Mouse (Mus musculus) kidney, adult 18-20 months (tissue): Measurements from ENCODE around the gene Orai1.
"Not testable (repeated sequence)": the region's sequence is repeated elsewhere in the genome, so short reads cannot be mapped to it uniquely, and the experiment has no call there.

Experiments used
- DNase-seq: peaks from one replicate; pipeline ENCODE4 v3.0.0; 2021

Orai1 gene

DNA sequence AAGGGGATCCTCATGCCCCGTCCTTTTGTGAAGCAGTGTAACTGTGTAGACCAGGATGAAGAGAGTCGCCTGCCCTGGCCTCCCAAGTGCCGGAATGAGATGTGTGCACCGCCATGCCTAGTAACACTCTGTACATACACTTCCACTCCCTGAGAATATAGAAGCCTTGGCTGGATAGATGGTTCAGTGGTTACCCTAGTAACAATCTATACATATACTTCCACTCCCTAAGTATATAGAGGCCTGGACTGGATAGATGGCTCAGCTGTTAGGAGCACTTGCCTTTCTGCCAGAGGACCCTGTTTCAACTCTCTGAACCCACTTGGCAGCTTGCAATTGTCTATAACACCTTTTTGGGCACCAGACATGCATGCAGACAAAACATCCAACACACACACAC, 20.2 kb downstream of the Orai1 start:
- no peak for DNase-seq

DNA sequence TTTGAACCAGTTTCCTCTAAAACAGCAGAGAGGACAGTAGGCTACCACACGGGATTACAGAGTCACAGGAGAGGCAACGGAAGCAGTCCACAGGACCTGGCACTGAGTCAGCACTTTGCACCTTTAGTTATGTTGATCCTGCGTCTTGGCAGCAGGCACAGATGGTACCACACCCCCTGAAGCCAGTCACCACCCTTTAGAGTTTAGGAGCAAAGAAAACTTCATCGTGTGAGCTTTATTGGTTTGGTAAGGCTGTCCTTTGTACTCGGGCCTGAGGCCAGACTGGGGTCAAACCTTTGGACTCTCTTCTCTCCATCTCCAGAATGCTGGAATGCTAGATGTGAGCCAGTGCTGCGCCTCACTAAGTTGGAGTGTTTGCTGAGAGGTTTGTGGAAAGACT, 20.7 kb downstream of the Orai1 start:
- peak; percentile 81 for DNase-seq

DNA sequence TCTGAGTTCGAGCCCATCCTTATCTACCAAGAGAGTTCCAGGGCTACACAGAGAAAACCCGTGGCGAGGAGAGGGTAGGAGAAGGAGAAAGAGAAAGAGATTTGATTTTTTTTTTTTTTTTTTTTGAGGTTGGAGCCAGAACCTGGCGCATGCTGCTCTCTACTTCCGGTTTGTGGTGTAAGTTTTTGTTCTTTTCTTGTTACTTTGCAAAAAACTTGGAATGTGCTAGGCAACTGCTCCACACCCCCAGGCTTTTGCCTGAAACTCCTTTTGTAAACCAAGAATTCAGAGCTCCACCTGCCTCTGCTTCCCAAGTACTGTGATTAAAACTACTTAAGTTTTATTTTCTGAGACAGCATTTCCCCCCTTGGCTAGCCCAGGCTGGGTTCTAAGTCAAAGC, 23.2 kb downstream of the Orai1 start:
- no peak for DNase-seq

DNA sequence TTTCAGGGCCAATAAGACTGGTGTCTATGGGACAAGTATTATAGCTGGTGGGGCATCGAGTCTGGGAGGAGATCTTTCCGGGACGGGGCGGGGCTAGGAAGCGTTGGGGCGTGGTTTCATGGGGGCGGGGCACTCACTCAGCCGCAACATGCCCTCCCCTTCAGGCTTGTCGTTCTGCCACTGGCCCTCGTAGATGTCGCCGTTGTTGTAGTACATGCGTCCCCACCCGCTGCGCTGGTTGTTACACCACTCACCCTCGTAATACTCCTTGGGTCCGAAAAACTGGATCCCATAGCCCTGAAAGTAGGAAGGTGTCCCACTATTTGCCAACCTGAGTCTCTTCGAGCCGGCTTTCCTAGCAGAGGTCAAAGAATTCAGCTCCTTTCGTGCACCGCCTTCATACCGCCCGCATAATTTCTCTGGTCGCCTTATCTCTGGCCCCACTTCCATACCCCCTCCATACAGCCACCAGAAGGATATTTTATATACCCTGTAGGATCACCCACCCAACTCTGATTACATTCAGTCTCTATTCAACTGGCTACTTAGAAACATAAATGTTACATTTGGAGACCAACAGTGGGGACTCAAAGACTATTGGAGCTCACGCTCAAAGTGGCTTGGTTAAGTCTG, 24.4 kb downstream of the Orai1 start:
- peak; percentile 85 for DNase-seq

DNA sequence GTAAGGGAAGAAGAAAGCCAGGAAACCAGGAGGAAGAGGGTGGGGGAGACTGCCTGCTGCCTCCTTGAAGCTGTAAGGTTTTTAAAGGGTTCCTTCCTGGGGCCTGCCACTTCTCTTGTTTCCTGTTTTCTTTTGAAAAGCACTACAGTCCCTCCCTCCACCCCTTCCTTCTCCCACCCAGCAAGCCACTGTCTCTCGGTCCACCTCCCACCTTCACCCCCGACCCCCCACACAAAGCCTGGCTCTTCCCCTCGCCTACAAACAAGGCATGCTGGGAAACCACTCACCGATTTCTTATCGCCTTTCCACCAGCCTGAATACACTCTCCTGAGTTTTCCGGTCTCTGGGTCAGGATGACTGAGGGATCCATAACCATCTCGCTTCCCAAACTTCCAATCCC, 25.9 kb downstream of the Orai1 start:
- DNase-seq, result no peak

DNA sequence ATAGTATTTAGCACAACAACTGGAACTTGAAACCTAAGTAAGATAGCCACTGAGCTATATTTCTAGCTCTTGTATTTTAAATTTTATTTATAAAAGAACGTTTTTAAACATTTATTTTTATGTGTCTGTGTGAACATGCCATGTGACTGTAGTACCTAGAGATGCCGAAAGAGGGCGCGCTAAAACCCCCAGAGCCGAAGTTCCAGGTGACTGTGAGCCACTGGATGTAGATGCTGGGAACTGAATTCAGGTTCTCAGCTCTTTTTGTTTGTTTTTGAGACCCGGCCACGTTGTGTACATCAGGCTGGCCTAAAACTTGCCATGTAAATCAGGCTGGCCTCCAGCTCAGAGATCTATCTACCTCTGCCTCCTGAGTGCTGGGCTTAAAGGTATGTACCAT, 29.0 kb downstream of the Orai1 start:
- DNase-seq, result no peak

DNA sequence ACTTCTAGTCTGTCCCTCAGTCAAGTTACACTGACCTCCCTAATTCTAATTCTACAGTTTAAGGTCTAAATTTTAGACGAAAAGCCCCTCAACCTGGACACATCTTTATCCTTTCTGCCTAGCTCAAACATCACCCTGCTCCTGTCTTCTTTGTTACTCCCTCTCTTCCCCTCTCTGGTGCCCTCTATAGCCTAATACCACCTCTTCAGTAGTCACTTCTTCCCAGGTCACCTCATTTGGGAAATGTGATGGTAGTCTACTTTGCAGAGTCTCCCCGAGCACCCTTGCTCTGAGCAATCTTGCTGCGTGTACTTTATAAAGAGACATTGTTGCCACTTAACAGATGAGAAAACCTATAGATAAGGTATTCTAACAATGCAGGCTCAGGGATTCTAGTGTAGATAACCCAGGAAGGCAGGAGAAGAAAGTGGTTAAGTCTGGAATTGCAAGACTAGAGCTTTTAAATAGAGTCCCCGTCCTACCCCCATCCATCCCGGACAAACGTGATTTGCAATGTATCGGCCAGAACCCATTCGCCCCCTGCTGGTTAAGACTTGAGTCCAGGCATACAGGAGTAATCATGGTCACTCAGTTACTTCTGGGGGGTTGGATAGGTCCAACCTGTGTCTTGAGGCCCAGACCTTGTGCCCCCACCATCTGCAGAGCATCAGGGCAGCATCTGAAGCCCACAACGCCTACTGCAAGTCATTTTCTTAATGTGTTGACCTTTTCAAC, 30.9 kb downstream of the Orai1 start:
- DNase-seq, result peak; percentile 76

DNA sequence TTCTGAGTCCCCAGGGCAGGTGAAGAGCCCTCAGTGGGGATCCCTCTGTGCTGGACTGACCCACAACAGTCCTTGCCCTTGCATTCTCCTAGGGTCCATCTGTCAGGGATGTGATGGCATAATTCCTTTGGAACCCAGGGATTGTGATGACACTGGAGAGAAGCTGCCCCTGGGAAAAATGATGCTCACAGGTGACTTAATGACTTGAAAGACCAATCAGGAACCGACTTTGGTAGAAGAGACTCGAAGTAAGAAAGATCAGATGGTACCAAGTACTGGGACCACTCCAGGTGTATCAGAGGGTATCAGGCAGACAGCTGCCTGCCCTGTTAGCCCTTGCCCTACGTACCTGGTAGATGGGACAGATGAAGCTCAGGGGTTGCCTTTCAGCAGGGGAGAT, 32.0 kb downstream of the Orai1 start, which contains the start of gene Morn3:
Gene Morn3 (minus strand): TSS at position 101 of the 400 bp plus-strand sequence.
- DNase-seq, result no peak

DNA sequence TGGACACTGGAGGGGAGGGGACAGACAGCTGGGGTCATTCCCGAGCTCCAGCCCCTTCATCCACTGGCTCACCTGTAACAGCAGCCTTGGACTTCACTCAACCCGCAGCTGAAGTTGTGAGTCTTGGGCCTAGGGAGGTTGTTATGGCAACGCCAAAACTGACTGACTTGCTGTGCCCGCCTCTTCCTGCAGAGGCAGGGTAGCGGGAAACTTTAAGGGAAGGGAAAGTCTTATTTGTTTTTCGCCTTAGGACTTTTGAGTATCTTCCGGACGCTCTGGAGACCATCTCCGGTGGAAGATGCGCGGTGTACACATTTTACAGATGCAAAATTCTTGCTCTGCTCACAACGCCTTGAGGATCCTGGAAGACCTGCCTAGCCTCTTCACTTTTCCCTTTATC, 34.4 kb downstream of the Orai1 start:
- DNase-seq, result no peak

DNA sequence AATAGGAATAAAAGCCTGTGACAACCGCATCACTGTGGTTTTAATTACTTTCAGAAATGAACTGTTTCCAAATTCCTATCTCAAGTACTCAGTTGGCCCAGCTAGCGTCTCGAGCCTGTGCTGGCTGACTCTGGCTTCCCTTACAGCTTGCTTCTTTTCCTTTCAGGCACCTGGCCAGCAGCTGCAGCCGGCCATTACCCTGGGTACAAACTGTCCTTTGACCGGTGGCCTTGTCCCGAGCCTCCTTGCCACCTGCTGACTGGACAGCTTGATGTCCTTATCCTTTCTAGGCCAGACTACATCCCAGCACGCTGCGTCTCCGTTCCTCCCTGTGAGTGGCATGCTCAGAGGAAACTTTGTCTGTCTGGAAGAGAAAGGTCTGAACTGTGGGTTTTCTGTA, 36.0 kb downstream of the Orai1 start:
- DNase-seq, result peak; percentile 61

DNA sequence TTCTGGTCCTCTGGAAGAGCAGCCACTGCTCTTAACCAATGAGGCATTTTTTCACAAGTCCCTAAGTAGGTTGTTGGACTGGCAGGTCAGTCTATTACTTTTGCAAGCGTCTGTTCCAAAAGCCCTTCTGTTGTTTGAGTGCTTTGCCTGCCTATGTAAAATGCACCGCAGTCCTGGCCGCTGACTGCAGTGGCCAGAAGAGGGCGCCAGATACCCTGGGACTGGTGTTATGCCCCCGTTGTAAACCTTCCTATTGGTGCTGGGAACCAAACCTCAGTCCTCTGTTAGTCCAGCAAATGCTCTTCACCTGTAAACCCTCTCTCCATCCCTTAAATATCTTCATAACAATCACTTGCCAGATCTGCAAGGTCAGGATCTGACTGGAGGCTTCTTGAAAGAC, 36.9 kb downstream of the Orai1 start:
- no peak for DNase-seq

DNA sequence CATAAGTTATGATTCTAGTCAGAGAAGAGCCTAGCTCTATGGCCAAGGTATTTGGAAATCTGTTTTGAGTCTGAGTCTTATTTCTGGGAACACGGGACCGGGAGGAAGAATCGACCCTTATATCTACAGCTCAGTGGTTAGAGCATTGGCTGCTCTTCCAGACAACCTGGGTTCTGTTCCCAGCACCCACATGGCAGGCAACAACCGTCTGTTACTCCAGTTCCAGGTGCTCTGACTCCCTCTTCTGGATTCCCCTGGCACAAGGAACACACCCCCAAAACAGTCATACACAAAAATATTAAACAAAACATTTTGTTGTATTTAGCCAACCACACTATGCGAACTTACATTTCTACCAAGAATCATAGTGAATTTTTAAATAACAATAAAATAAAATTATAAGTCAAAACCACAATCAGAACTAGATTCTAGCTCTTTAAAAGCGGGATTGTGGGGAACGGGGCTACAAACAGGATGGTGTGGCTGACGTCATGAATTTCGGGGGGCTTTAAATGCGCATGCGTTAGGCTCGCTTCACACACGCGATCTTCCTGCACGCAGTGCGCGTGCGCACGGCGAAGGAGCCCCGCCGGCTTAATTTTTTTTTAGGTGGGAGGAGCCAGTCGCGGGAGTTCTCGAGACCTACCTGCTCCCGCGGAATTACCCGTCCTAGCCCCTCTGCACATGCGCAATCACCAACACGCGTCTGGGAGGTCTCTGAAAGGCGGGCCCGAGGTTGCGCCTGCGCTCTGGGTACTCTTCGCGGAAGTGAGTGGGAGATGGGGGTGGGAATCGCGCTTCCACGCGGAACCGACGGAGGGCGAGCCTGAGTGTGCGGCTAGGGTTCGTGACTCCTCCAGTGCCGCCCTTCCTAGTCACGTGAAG, 42.7 kb downstream of the Orai1 start:
- DNase-seq, result peak; percentile 95

DNA sequence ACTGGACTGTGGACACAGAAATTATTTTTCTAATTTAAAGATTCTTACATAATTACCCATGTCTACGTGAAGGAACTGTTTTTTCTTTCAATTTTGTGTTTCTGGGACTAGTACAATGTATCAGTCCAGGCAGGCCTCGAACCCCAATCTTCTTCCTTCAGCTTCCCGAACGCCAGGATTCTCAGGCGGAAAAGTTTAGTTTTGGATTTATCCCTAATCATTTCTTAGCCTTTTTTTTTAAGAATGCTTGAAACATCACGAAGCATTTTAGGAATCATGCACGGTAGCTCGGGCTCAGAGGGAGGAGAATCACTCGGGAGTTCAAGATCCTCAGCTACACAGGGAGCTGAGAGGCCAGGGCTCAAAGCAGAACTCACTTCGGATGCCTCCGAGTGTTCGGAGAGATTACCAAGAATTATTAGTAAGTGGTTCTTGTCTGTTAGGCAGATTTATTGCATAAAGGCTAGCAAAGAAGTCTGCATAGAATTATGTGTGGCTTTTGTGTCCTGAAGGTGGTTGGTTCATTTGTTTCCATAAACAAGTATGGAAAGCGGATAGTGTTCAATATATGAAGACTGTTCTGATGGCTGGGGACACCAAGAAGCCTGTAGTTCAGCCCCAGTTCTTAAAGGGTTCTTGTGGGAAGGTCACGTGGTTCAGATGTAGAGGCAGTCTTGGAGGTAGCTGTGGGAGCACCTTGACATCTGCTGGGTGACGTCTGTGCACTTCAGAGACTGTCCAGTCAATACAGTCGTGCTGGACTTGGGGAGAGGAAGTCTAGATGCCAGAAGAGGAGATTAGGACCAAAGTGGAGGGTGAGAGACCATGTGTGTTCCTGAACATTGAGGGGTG, 43.6 kb downstream of the Orai1 start:
- no peak for DNase-seq

DNA sequence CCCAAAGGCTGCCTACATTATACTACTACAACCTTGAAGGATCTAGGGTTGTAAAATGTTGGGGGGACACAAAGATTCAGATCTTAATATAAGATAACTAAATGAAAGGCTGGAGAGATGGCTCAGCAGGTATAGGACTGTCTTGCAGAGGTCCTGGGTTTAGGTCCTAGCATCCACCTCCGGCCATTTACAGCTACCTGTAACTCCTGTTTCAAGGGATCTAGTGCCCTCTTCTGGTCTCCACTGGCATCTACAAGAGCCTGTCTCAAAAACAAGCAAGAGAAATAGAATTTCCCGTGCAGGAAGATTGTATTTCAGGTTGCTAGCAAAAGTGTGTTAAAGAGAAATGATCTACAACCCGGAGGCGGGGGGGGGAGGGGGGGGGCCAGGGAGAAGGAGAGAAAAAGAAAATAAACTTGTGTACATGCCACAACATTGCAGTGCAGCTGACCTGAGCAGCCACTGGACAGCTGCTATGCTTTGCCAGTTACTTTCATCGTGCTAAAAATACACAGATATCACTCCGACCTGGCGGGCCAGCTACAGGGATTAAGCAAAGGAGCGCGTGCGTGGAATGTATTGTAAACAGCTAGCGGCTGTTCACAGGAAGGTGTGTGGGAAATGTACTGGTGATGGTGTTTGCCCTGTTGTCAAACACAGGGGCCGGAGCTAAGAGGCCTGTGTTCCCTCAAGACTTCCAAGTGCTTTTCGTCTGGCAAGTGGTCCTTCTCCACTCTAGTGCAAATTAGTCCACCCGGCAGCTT, 45.1 kb downstream of the Orai1 start:
- DNase-seq, result peak; percentile 62

DNA sequence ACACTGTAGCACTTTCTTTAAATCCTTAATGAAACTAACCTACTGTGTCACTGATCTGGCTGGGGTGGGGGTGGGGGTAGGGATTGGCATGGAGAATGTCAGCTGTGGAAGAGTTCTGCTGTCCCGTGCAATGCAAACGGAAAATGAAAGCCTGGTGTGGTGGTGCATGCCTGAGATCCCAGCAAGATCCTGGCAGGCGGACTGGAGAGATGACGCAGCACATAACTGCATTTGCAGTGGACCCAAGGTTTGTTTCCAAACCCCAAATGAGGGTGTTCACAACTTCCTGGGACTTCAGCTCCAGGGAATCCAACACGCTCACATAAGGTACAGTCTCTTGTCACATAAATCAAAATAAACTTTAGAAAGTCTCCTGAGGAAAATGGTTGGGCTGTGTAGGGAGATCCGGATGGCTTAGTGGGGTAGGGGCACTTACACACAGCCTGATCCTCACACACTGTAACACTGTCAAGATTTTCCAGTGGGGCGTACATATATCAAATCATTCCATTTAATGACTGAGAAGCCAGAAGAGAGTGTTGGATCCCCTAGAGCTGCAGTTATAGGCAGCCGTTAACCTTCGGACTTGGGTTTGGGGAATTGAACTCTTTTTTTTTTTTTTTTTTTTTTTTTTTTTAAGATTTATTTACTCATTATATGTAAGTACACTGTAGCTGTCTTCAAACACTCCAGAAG, 46.0 kb downstream of the Orai1 start:
- DNase-seq, result no peak

DNA sequence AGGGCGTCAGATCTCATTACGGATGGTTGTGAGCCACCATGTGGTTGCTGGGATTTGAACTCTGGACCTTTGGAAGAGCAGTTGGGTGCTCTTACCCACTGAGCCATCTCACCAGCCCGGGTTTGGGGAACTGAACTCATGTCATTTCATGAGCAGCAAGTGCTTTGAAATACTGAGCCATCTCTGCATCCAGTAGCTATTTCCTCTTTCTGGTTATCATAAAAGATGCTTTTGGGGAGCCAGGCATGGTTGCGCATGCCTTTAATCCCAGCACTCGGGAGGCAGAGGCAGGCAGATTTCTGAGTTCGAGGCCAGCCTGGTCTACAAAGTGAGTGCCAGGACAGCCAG, 46.5 kb downstream of the Orai1 start:
- not testable (repeated sequence) for DNase-seq

DNA sequence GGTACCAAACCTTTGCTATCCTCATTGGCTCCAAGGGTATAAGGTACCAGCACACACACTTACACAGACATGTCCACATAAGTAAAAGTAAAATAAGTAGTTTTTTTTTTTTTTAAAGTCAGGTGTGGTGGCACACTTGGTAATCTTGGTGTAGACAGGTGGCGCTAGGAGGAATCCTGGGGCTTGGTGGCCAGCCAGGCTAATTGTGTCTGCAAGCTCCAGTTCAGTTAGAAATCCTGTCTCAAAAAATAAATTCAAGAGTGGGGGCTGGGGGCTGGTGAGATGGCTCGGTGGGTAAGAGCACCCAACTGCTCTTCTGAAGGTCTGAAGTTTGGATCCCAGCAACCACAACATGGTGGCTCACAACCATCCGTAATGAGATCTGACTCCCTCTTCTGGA, 48.3 kb downstream of the Orai1 start:
- DNase-seq, result no peak

DNA sequence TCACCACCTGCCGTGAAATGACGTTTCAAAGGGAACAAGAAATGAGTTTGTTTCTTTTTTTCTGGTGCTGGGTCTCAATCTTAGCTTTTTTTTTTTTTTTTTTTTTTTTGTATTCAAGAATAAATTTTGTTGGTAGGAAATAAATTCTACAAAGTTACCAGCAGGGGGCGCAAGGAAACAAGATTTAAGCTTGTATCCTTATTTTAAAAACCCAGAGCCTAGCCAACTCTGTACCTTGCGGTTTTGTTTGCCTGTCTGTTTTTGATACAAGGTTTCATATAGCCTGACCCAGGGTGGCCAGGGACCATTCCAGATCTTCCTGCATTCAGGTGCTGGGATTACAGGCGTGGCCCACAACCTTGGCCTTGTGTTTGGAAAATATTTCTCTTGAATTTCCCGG, 49.3 kb downstream of the Orai1 start:
- no peak for DNase-seq

DNA sequence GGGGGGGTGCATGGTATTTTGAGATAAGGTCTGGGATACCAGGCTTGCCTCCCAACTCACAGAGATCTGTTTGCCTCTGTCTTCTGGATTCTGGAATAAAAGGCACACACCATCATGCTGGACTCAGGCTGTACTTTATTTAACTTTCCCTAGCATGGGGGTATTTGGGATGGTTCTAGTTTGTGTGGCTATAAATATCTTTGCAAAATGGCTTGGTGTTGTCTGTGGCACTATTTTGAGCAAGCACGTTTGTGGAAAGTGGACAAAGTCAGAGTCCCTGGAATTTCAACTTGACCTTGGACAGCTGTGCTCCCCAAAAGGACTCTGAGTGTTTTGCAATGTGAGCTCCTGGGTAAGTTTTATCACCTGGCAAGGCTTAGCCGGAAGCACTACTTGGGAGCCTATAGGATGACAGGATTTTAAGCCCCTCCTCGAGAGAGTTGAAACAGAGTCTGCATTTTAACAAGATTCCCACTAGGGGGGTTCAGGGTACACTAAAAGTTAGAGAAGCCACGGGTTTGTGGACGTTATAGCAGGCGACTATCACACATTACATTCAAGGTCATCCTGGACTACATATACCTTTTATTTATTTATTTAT, 52.6 kb downstream of the Orai1 start:
- no peak for DNase-seq

DNA sequence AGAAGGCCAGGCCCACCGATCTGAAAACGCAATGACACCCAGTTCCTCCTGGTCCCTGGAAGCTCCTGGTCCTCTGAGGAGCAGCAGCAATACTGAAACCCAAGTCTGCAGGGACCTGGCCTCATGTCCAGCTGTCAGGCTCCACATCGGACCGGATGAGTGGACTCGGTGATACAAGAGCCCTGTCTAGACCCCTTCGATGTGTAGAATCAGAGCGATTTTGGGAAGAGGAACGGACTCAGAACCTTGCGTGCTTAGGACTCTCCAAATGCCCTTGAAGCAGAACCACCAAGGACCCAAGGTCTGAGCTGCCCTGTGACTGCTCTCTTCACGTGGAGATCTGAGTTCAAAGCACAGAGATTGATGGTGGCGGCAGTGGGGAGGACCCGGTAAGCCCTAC, 53.2 kb downstream of the Orai1 start, which contains the start of gene Tmem120b:
Gene Tmem120b (plus strand): TSS at position 301 of the 400 bp plus-strand sequence.
- no peak for DNase-seq

DNA sequence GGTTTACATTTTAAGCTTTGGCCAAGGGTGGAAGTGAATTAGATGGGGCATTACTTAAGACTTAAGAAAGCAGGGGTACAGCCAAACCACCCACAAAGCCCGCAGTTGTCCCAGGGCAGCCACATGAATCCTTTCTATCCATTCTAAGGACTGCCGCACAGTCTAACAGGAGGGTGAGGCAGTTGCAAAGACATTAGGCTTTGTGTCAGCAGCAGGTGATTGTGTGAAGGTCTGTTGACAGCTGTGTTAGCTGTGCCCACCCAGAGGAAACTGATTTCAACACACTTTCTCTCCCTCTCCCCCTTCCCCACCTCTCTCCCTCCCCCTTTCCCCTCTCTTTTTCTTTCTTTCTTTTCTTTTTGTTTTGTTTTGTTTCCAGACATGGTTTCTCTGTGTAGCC, 53.8 kb downstream of the Orai1 start:
- no peak for DNase-seq
